Mouse (Mus musculus) urinary bladder, postnatal 36 days (tissue): ENCODE measurements at regions not wholly inside any gene's neighbourhood (a gene's known extent, or its start where the extent isn't known, plus 50 kb on each side); places are given as distances from the start of the nearest gene placed in this dataset.

Source experiments
- DNase-seq, 2 experiments: peaks; one replicate each; pipeline ENCODE4 v3.0.0; 2022; ENCODE audit warnings: low spot score in 2 of 2, mixed read lengths in 1 of 2

- no peak for DNase-seq
Measured at GRCm38 (mm10) chr2:27590511-27590910, 75.6 kb downstream of the Wdr5 start.

DNA sequence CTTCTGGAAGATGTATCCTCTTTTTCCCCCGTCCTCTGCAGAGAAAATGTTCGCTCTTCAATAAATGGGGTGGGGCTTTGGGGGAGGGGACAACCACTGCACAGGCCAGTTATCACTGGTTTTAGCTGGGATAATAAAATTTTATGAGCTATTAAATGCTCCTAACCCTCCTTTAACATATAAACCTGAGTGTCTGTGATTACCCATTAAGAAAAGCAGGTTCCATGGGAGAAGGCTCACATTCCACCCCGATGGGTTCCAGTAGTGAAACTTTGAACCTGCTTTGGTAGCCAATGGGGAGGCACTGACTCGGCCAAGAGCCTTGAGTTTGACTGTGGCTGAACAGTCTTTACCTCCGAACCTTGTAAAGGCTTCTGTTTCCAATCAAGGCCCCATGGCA is 76.7 kb downstream of the Wdr5 start:
- DNase-seq: no peak

GRCm38 (mm10) chr2:27593338-27593737 is 78.4 kb downstream of the Wdr5 start:
- peak in 1 of 2 experiments; percentile 84 for DNase-seq

- DNase-seq: no peak
Measured at GRCm38 (mm10) chr2:27595251-27595650, 80.3 kb downstream of the Wdr5 start.

DNA sequence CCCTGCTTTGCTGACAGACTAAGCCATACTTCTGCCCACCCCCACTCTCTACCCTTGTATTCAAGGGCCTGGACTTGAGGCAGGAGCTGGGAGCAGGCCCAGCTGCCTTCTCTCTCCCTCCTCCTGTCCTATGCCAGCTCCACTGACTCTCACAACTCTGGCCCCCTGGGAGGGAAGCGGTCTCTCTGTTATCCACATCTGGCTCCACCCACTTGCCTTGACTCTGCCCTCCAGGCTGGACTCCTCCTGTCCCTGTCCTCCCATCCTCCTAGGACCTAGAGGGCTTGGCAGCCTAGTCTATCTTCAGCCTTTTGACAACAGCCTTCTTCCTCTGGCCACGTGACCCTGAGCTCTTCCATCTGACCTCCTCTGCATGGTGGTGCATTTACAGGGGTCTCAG is 80.0 kb upstream of the Rxra start:
- peak in 1 of 2 experiments; percentile 63 for DNase-seq

- DNase-seq: peak in 1 of 2 experiments; percentile 70
Measured at GRCm38 (mm10) chr2:27596966-27597365, 79.3 kb upstream of the Rxra start.

GRCm38 (mm10) chr2:27597901-27598300 is 78.3 kb upstream of the Rxra start:
- DNase-seq: peak in 1 of 2 experiments; percentile 32

- DNase-seq: peak in 1 of 2 experiments; percentile 70
Measured at GRCm38 (mm10) chr2:27599061-27599768, 77.0 kb upstream of the Rxra start.

GRCm38 (mm10) chr2:27599769-27600167 is 76.5 kb upstream of the Rxra start:
- DNase-seq: peak in 1 of 2 experiments; percentile 17

DNA sequence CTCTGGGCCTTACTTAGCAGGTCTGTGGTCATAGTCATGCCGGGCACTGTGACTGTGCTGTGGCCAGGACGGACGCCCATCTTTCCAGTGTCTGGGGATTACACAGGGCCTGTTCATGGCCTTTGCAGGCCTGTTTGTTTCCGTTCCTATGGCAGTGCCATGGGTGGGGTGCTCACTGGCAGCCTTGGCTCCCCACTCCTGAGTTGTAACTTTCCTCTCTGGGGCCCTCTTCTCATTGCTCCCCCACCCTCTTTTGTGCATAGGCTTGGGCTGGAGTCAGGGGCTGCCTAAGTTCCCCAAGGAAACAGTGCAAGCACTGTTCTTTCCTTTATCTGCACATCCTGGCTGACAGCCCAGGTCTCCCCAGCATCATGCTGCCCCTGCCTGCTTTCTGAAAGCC is 72.9 kb upstream of the Rxra start:
- DNase-seq: no peak

DNA sequence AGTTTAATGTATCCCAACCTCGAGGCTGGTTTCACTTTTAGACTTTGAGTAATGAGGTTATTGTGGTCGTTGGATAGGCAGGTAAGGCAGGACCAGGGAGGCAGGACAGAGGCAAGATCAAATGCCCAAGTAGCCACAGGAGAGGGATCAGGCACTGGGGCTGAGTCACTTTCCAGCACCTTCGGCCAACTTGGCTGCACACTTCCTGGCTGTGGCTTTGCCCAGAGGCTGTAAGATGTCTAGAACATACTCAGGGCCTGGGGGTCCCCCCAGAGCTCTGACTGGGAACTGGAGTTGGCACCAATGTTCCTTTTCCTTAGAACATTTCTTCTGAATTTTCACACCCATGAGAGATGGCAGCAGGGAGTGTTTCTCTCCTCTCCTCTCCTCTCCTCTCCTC is 71.7 kb upstream of the Rxra start:
- peak in 1 of 2 experiments; percentile 48 for DNase-seq

DNA sequence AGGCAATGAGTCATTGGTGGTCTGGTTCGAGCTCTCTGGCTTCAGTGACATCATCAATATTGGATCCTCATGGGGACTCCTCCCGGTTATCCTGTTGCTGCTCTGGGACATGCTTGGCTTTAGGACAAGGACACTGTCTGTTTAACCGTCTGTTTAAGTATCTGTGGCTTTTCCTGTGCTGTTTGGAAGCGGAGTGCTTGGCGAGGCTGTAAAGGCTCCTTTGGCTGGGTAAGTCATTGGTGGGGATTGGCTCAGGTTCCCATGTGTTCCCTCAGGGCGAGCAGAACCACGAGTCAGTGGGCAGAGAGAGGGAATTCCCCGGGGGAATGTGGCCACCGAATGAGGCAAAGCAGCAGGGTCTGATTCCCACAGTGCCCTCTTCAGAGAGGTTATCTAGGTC is 69.4 kb upstream of the Rxra start:
- DNase-seq: no peak

GRCm38 (mm10) chr2:27621741-27622140 is 54.5 kb upstream of the Rxra start:
- DNase-seq: no peak

- no peak for DNase-seq
Measured at GRCm38 (mm10) chr2:27624656-27625366, 51.4 kb upstream of the Rxra start.
